Mouse (Mus musculus) right cerebral cortex, postnatal 4 days (tissue): Measurements from ENCODE around the gene Rps11.
A peak's percentile ranks its signal among the peaks of the same experiment; 100 is the strongest.
"Not testable (repeated sequence)": the region's sequence is repeated elsewhere in the genome, so short reads cannot be mapped to it uniquely, and the experiment has no call there.

Experiments
- DNase-seq: peaks from one replicate; pipeline ENCODE4 v3.0.0-alpha.2; 2022

The Rps11 gene

GRCm38 (mm10) chr7:45106441-45106840, 17.8 kb downstream of the Rps11 start:
- DNase-seq: no peak

GRCm38 (mm10) chr7:45105491-45105890, 18.7 kb downstream of the Rps11 start:
- DNase-seq: no peak

GRCm38 (mm10) chr7:45104941-45105340, 19.3 kb downstream of the Rps11 start:
- no peak for DNase-seq

- no peak for DNase-seq
These were observed 20.5 kb downstream of the Rps11 start, which contains the start of gene Fcgrt for GRCm38 (mm10) chr7:45103652-45104180. Fcgrt (minus strand) TSS chr7:45103851.

- DNase-seq: no peak
These were observed 21.2 kb downstream of the Rps11 start for GRCm38 (mm10) chr7:45102940-45103585.

- no peak for DNase-seq
These were observed 21.8 kb downstream of the Rps11 start for GRCm38 (mm10) chr7:45102441-45102840.

- no peak for DNase-seq
These were observed 24.2 kb downstream of the Rps11 start for GRCm38 (mm10) chr7:45100046-45100445.

- no peak for DNase-seq
These were observed 25.5 kb downstream of the Rps11 start for GRCm38 (mm10) chr7:45098541-45099240.

- DNase-seq: no peak
These were observed 26.8 kb downstream of the Rps11 start for GRCm38 (mm10) chr7:45097479-45097878.

GRCm38 (mm10) chr7:45095965-45096364, 28.3 kb downstream of the Rps11 start:
- not testable (repeated sequence) for DNase-seq

- DNase-seq: no peak
These were observed 28.9 kb downstream of the Rps11 start for GRCm38 (mm10) chr7:45095367-45095766.

GRCm38 (mm10) chr7:45094121-45094520, 30.1 kb downstream of the Rps11 start:
- DNase-seq: no peak

- DNase-seq: no peak
These were observed 30.7 kb downstream of the Rps11 start for GRCm38 (mm10) chr7:45093516-45093905.

GRCm38 (mm10) chr7:45092828-45093515, 31.3 kb downstream of the Rps11 start:
- no peak for DNase-seq

GRCm38 (mm10) chr7:45092048-45092447, 32.2 kb downstream of the Rps11 start, which contains the start of gene Rcn3:
Rcn3 (minus strand) TSS chr7:45092221.
- peak; percentile 69 for DNase-seq

- DNase-seq: no peak
These were observed 32.9 kb downstream of the Rps11 start for GRCm38 (mm10) chr7:45091001-45091990.

GRCm38 (mm10) chr7:45090251-45090977, 33.8 kb downstream of the Rps11 start:
- no peak for DNase-seq

GRCm38 (mm10) chr7:45088597-45088996, 35.6 kb downstream of the Rps11 start:
- no peak for DNase-seq

GRCm38 (mm10) chr7:45086084-45086483, 38.2 kb downstream of the Rps11 start:
- DNase-seq: no peak

- no peak for DNase-seq
These were observed 40.8 kb downstream of the Rps11 start for GRCm38 (mm10) chr7:45083300-45083890.
